Mouse (Mus musculus): Measurements from ENCODE around the gene Rhobtb3.

GRCm38 (mm10) chr13:75907133-75907532 lies 36.6 kb downstream of the Rhobtb3 start:
- no peak for TF ChIP-seq CHD2 (IDR thresholded peaks at IDR 0.05; ENCODE audit: low read depth, low read length)
- TF ChIP-seq ZNF384 (IDR thresholded peaks at IDR 0.05; ENCODE audit: low read depth, low read length), result no peak

Measured in ES-E14 (cell line).